Mouse (Mus musculus) forebrain, embryonic 14.5 days (tissue): ENCODE results near the gene Ide. TPM values are rescaled to one million over a fixed set of nuclear protein-coding genes. Genes with fewer than 3 reads are reported as not detected.

Experiments
- ATAC-seq: fragments of 200-750 bp; cut with Nextera tagmentation; 2 replicates; pipeline ENCODE4 v1.8.0; 2017; ENCODE audit warnings: mild to moderate bottlenecking, moderate library complexity
- DNase-seq: peaks from one replicate; pipeline ENCODE4 v3.0.0-alpha.2; 2015; ENCODE audit warnings: low spot score
- H3K27ac ChIP-seq: fragments of 300-500 bp; sonication (generic); 2 replicates; pipeline ENCODE4 v1.5.1; 2014; ENCODE audit warnings: low read depth, mild to moderate bottlenecking, control low read depth, low read length, moderate library complexity
- H3K27me3 ChIP-seq: fragments of 300-500 bp; sonication (generic); replicated peaks from 2 replicates; pipeline ENCODE4 v1.6.1; 2014; ENCODE audit warnings: low read length, control low read depth, mixed read lengths; ENCODE audit not compliant: control insufficient read depth, insufficient read depth
- H3K36me3 ChIP-seq: fragments of 300-500 bp; sonication (generic); 2 replicates; pipeline ENCODE4 v1.6.1; 2014; ENCODE audit warnings: low read length, control low read depth; ENCODE audit not compliant: control insufficient read depth, insufficient read depth
- H3K4me1 ChIP-seq: fragments of 300-500 bp; sonication (generic); 2 replicates; pipeline ENCODE4 v1.6.1; 2014; ENCODE audit warnings: antibody characterized with exemption, low read length, control low read depth; ENCODE audit not compliant: control insufficient read depth, insufficient read depth
- H3K4me2 ChIP-seq: fragments of 300-500 bp; sonication (generic); 2 replicates; pipeline ENCODE4 v1.6.1; 2014; ENCODE audit warnings: mild to moderate bottlenecking, control low read depth, low read length
- H3K4me3 ChIP-seq: fragments of 300-500 bp; sonication (generic); 2 replicates; pipeline ENCODE4 v1.5.1; 2014; ENCODE audit warnings: low read depth, low read length, control low read depth
- H3K9ac ChIP-seq: fragments of 300-500 bp; sonication (generic); 2 replicates; pipeline ENCODE4 v1.6.1; 2014; ENCODE audit warnings: mild to moderate bottlenecking, low read length, control low read depth, moderate library complexity
- H3K9me3 ChIP-seq: fragments of 300-500 bp; sonication (generic); replicated peaks from 2 replicates; pipeline ENCODE4 v1.6.1; 2016; ENCODE audit warnings: low read length, control low read depth, mixed read lengths; ENCODE audit not compliant: control insufficient read depth
- WGBS: fragments of 180-500 bp; shearing (Covaris S2); extraction: QIAGEN DNeasy Blood & Tissue Kit; methylation state at CpG from one replicate; pipeline ENCODE4 v1.1.7; 2014; 5-methylcytosine and 5-hydroxymethylcytosine counted together
- polyA plus RNA-seq: library from polyadenylated mRNA; unstranded; fragments of >200 nt; fragmentation: Nextera tagmentation; extraction: Ambion mirVana; gene quantifications from 2 replicates; pipeline ENCODE4 v1.2.1, GENCODE M21; 2014

The Ide gene
- polyA plus RNA-seq, 1 experiment from 2014 or later = 37.4 TPM

GRCm38 (mm10) chr19:37320802-37321619, 16.6 kb downstream of the Ide start:
- WGBS = 91% methylated on average over 16 of the region's 16 CpGs
- no peaks in the 10 kb centered on the region for H3K4me1 ChIP-seq

DNA sequence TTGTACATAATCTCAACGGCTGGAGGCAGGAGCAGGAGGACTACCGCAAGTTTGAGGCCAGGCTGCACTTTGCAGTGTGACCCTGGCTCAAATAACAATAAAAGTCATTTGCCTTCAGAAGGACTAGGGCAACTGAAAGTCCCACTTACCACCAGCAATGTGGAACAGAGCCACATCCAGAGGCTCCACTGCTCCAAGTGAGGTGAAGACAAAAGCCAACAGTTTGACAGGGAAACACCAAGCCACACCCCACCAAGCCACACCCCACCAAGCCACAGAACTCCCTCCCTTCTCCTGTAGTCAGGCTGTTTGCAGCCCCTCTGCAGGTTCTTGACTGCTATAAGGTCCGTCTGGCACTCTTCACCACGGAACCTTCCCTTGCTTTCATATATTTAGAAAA, 20.3 kb downstream of the Ide start:
- H3K4me1 ChIP-seq = no peaks in the 10 kb centered on the region
- no peaks in the 10 kb centered on the region for H3K27me3 ChIP-seq
- ATAC-seq (no peak), DNase-seq (no peak)
- peaks cover 10% of the 10 kb centered on the region for H3K36me3 ChIP-seq
- H3K27ac ChIP-seq = no peak overlapping the region
- H3K4me3 ChIP-seq = no peak overlapping the region
- H3K9ac ChIP-seq = no peak overlapping the region
- WGBS = 90% methylated on average over 4 of the region's 4 CpGs
- no peak overlapping the region for H3K4me2 ChIP-seq
- no peaks in the 10 kb centered on the region for H3K9me3 ChIP-seq

More at GRCm38 (mm10) chr19:37320802-37321619, 16.6 kb downstream of the Ide start:
- ATAC-seq (no peak), DNase-seq (no peak)
- Histone ChIP-seq H3K36me3 (peaks cover under 1% of the 10 kb centered on the region; the same call in 1 of the 2 replicates), H3K27ac (no peak overlapping the region), H3K4me2 (no peak overlapping the region), H3K4me3 (no peak overlapping the region), H3K27me3 (no peaks in the 10 kb centered on the region), H3K9me3 (no peaks in the 10 kb centered on the region), H3K9ac (no peak overlapping the region)

- no peak overlapping the region for H3K4me3 ChIP-seq
- H3K4me1 ChIP-seq = no peaks in the 10 kb centered on the region
- peak; percentile 41 for DNase-seq
- 73% methylated on average over 9 of the region's 9 CpGs for WGBS
- H3K4me2 ChIP-seq = no peak overlapping the region
- no peak for ATAC-seq
- no peak overlapping the region for H3K27ac ChIP-seq
- peaks cover 19% of the 10 kb centered on the region for H3K36me3 ChIP-seq
- H3K9me3 ChIP-seq = no peaks in the 10 kb centered on the region
- H3K9ac ChIP-seq = no peak overlapping the region
- no peaks in the 10 kb centered on the region for H3K27me3 ChIP-seq
Observed at GRCm38 (mm10) chr19:37315091-37315490, 22.6 kb downstream of the Ide start.

GRCm38 (mm10) chr19:37311426-37311825, 26.2 kb downstream of the Ide start:
- H3K36me3 ChIP-seq = peaks cover 30% of the 10 kb centered on the region
- no peaks in the 10 kb centered on the region for H3K27me3 ChIP-seq
- no peaks in the 10 kb centered on the region for H3K4me1 ChIP-seq
- no peak overlapping the region for H3K9ac ChIP-seq
- WGBS = 93% methylated on average over 6 of the region's 6 CpGs
- no peak overlapping the region for H3K4me2 ChIP-seq
- H3K27ac ChIP-seq = no peak overlapping the region
- H3K4me3 ChIP-seq = no peak overlapping the region
- DNase-seq (no peak), ATAC-seq (no peak)
- H3K9me3 ChIP-seq = no peaks in the 10 kb centered on the region

DNA sequence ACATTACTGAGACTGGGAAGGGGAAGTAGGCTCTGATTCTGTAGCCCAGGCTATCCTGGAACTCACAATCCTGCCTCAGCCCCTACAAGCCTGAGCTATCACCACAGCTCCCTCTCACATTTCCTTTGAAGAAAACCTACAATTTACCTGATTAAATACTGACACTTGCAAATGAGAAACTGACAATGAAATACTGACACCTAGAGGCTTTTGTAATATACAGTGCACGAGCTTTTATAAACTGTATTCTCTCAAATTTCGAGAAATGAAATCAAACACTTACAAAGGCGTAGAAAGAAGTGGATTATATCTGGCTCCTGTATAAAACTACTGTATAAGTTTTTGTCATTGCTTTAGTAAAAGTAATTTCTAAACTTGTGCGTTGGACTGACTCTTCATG, 27.5 kb downstream of the Ide start:
- DNase-seq = peak; percentile 13
- Histone ChIP-seq H3K36me3 (peaks cover 27% of the 10 kb centered on the region), H3K4me2 (no peak overlapping the region), H3K9me3 (no peaks in the 10 kb centered on the region), H3K4me1 (no peaks in the 10 kb centered on the region), H3K9ac (no peak overlapping the region), H3K27ac (no peak overlapping the region), H3K27me3 (no peaks in the 10 kb centered on the region), H3K4me3 (no peak overlapping the region)
- ATAC-seq = no peak
- 89% methylated on average over 4 of the region's 4 CpGs for WGBS

DNA sequence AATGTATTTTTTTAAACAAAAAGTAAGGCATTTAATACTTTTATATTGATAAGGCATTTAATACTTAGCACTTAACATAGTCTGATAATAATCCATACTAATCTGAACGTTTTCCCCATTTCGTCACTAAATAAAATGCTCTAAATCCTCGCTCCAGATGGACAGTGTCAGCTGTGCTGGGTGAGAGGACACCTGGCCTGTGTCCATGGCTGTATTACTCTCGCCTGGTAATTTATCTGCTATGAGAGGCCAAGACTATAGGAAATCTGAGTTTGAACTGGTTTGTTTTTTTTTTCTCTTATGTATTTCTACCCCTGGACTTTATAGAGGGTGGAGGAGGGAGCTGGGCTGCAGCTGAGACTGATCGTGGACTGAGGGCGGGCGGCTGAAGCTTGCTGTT, 28.7 kb downstream of the Ide start:
- Histone ChIP-seq H3K4me3 (no peak overlapping the region), H3K4me2 (no peak overlapping the region), H3K4me1 (no peaks in the 10 kb centered on the region), H3K36me3 (peaks cover 24% of the 10 kb centered on the region), H3K27me3 (no peaks in the 10 kb centered on the region), H3K27ac (no peak overlapping the region), H3K9ac (no peak overlapping the region), H3K9me3 (no peaks in the 10 kb centered on the region)
- 91% methylated on average over 7 of the region's 7 CpGs for WGBS
- ATAC-seq (no peak), DNase-seq (no peak)

DNA sequence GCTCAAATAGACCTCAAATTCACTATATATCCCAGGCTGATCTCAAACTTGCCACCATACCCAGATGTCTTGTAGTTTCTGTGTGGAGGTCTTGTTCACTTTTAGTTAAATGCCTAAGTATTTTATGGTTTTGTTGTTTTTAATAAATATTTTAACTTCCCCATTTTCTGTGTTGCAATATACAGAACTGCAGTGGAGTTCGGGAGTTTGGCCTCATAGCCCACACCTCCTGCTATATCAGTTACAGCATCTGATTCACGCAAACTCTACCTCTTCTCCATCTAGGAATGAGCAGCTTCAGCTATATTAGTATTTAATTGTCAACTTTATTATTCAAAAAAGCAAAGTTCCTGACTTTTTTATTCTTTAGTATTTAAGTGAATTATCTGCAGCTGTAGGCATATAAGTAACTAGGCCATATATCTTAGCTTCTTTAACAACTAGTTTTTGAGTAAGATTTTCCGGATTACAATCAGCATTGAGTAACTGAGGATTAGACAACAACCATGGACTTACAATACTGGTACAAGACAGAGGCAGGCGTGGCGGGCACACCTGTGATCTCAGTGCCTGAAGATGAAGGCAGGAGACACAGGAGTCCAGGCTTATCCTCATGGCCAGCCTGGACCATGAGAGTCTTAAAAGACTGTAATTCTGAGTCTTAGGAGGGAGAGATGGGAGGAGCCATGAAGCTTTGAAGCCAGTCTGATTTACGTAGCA, 29.7 kb downstream of the Ide start:
- no peak for DNase-seq
- Histone ChIP-seq H3K27ac (no peak overlapping the region), H3K4me2 (no peak overlapping the region), H3K9ac (no peak overlapping the region), H3K4me3 (no peak overlapping the region), H3K36me3 (peaks cover 27% of the 10 kb centered on the region), H3K9me3 (no peaks in the 10 kb centered on the region), H3K4me1 (no peaks in the 10 kb centered on the region), H3K27me3 (no peaks in the 10 kb centered on the region)
- ATAC-seq = no peak
- 85% methylated on average over 6 of the region's 6 CpGs for WGBS

DNA sequence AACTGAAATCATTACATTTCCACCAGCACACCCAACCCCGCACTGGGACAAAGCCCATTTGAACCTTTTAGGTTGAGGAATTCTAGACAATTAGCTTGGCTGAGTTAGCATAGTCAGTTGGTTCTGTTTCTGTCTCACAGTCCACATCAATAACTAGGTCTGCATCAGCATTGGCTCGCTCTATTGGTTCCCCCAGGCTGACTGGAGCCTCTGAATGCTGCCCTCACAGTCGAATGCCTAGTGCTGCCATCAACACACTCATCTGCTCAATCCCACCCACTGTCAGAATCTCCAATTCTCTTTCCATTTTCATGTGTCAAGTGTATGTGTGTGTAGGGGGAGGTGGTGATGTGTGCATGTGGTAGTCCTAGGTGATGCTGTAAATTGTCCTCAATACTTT, 31.5 kb downstream of the Ide start:
- WGBS = 86% methylated on average over 3 of the region's 3 CpGs
- Histone ChIP-seq H3K9ac (no peak overlapping the region), H3K9me3 (no peaks in the 10 kb centered on the region), H3K36me3 (peaks cover 20% of the 10 kb centered on the region; the same call in 1 of the 2 replicates), H3K4me2 (no peak overlapping the region), H3K4me1 (no peaks in the 10 kb centered on the region), H3K27me3 (no peaks in the 10 kb centered on the region), H3K4me3 (no peak overlapping the region), H3K27ac (no peak overlapping the region)
- ATAC-seq = no peak
- DNase-seq = no peak

GRCm38 (mm10) chr19:37304866-37305265, 32.8 kb downstream of the Ide start:
- DNase-seq = no peak
- no peak for ATAC-seq
- Histone ChIP-seq H3K27ac (no peak overlapping the region), H3K27me3 (no peaks in the 10 kb centered on the region), H3K9me3 (no peaks in the 10 kb centered on the region), H3K4me3 (no peak overlapping the region), H3K4me1 (no peaks in the 10 kb centered on the region), H3K36me3 (0 out of 2 replicates have a peak, but pooled peaks cover 15% of the 10 kb centered on the region), H3K9ac (no peak overlapping the region), H3K4me2 (no peak overlapping the region)
- WGBS = 93% methylated on average over 5 of the region's 5 CpGs
